Mouse (Mus musculus): Measurements from ENCODE around the gene Gimap9. TPM values are rescaled to one million over a fixed set of nuclear protein-coding genes. Genes with fewer than 3 reads are reported as not detected.

The Gimap9 gene
- polyA plus RNA-seq, 1 experiment from 2014 or later, result 1.8 TPM

GRCm38 (mm10) chr6:48720326-48720725 is 44.4 kb downstream of the Gimap9 start:
- Histone ChIP-seq H3K27ac (ENCODE audit: low read depth, low read length) (no peak overlapping the region), H3K36me3 (ENCODE audit: control insufficient read depth, insufficient read depth, low read length) (no peaks in the 10 kb centered on the region), H3K27me3 (replicated peaks; ENCODE audit: control insufficient read depth, insufficient read depth, low read length) (no peaks in the 10 kb centered on the region), H3K9ac (ENCODE audit: low read depth, low read length) (no peak overlapping the region), H3K4me2 (ENCODE audit: low read length) (no peak overlapping the region), H3K4me3 (ENCODE audit: low read length) (no peak overlapping the region), H3K4me1 (ENCODE audit: control insufficient read depth, insufficient read depth, low read depth, low read length) (no peaks in the 10 kb centered on the region), H3K9me3 (ENCODE audit: control insufficient read depth, low read length) (no peaks in the 10 kb centered on the region)
- WGBS, result 80% methylated on average over 4 of the region's 4 CpGs
- no peak for ATAC-seq

- Histone ChIP-seq H3K9ac (ENCODE audit: low read depth, low read length) (no peak overlapping the region), H3K4me1 (ENCODE audit: control insufficient read depth, insufficient read depth, low read depth, low read length) (no peaks in the 10 kb centered on the region), H3K9me3 (ENCODE audit: control insufficient read depth, low read length) (no peaks in the 10 kb centered on the region), H3K27ac (ENCODE audit: low read depth, low read length) (no peak overlapping the region), H3K36me3 (ENCODE audit: control insufficient read depth, insufficient read depth, low read length) (no peaks in the 10 kb centered on the region), H3K27me3 (replicated peaks; ENCODE audit: control insufficient read depth, insufficient read depth, low read length) (no peaks in the 10 kb centered on the region), H3K4me2 (ENCODE audit: low read length) (no peak overlapping the region), H3K4me3 (ENCODE audit: low read length) (no peak overlapping the region)
- ATAC-seq, result no peak
- 86% methylated on average over 8 of the region's 8 CpGs for WGBS
Measured at GRCm38 (mm10) chr6:48723468-48723867, 47.5 kb downstream of the Gimap9 start.

GRCm38 (mm10) chr6:48725476-48725875 is 49.5 kb downstream of the Gimap9 start:
- WGBS, result 0% methylated on average over 1 of the region's 1 CpGs
- H3K4me1 ChIP-seq (ENCODE audit: control insufficient read depth, insufficient read depth, low read depth, low read length), result no peaks in the 10 kb centered on the region
- H3K4me2 ChIP-seq (ENCODE audit: low read length), result no peak overlapping the region
- no peaks in the 10 kb centered on the region for H3K9me3 ChIP-seq (ENCODE audit: control insufficient read depth, low read length)
- H3K9ac ChIP-seq (ENCODE audit: low read depth, low read length), result no peak overlapping the region
- peak; percentile 58 for ATAC-seq
- no peak overlapping the region for H3K4me3 ChIP-seq (ENCODE audit: low read length)
- H3K27me3 ChIP-seq (replicated peaks; ENCODE audit: control insufficient read depth, insufficient read depth, low read length), result no peaks in the 10 kb centered on the region
- H3K36me3 ChIP-seq (ENCODE audit: control insufficient read depth, insufficient read depth, low read length), result no peaks in the 10 kb centered on the region
- no peak overlapping the region for H3K27ac ChIP-seq (ENCODE audit: low read depth, low read length)

GRCm38 (mm10) chr6:48727761-48728160 is 51.8 kb downstream of the Gimap9 start:
- Histone ChIP-seq H3K9me3 (ENCODE audit: control insufficient read depth, low read length) (no peaks in the 10 kb centered on the region), H3K36me3 (ENCODE audit: control insufficient read depth, insufficient read depth, low read length) (no peaks in the 10 kb centered on the region), H3K9ac (ENCODE audit: low read depth, low read length) (no peak overlapping the region), H3K27ac (ENCODE audit: low read depth, low read length) (no peak overlapping the region), H3K4me2 (ENCODE audit: low read length) (no peak overlapping the region), H3K4me1 (ENCODE audit: control insufficient read depth, insufficient read depth, low read depth, low read length) (no peaks in the 10 kb centered on the region), H3K27me3 (replicated peaks; ENCODE audit: control insufficient read depth, insufficient read depth, low read length) (no peaks in the 10 kb centered on the region), H3K4me3 (ENCODE audit: low read length) (no peak overlapping the region)
- 95% methylated on average over 5 of the region's 5 CpGs for WGBS
- ATAC-seq, result no peak

Other genes starting within 250 kb of the Gimap9 start
- 26.3 and 27.8 TPM in 2 replicates for gene Zfp467, start 230.3 kb upstream of the Gimap9 start, polyA plus RNA-seq (2015; fragmentation: Nextera tagmentation; extraction: Ambion mirVana)
- 0.22 and 0.29 TPM in 2 replicates for gene Sspo, start 227.9 kb upstream of the Gimap9 start, polyA plus RNA-seq (2015; fragmentation: Nextera tagmentation; extraction: Ambion mirVana)
- gene Atp6v0e2, start 138.5 kb upstream of the Gimap9 start, polyA plus RNA-seq (2015; fragmentation: Nextera tagmentation; extraction: Ambion mirVana), result 358 and 389 TPM in 2 replicates
- 20.7 and 29.5 TPM in 2 replicates for gene Lrrc61, start 121.3 kb upstream of the Gimap9 start, polyA plus RNA-seq (2015; fragmentation: Nextera tagmentation; extraction: Ambion mirVana)
- gene Rarres2, start 103.3 kb upstream of the Gimap9 start, polyA plus RNA-seq (2015; fragmentation: Nextera tagmentation; extraction: Ambion mirVana), result 7.8 and 8.2 TPM in 2 replicates
- gene Gm45021, start 86.5 kb upstream of the Gimap9 start, polyA plus RNA-seq (2015; fragmentation: Nextera tagmentation; extraction: Ambion mirVana), result not detected in 2 replicates
- 41.9 and 45.6 TPM in 2 replicates for gene Repin1, start 82.2 kb upstream of the Gimap9 start, polyA plus RNA-seq (2015; fragmentation: Nextera tagmentation; extraction: Ambion mirVana)
- 0.87 TPM in 1 of 2 replicates, not detected in the other for gene Gm44965, start 82.2 kb upstream of the Gimap9 start, polyA plus RNA-seq (2015; fragmentation: Nextera tagmentation; extraction: Ambion mirVana)
- gene Zfp775, start 74.1 kb upstream of the Gimap9 start, polyA plus RNA-seq (2015; fragmentation: Nextera tagmentation; extraction: Ambion mirVana), result 11.4 and 13.8 TPM in 2 replicates
- 31.7 and 34.3 TPM in 2 replicates for gene AI854703, start 49.4 kb upstream of the Gimap9 start, polyA plus RNA-seq (2015; fragmentation: Nextera tagmentation; extraction: Ambion mirVana)
- 0.59 and 0.71 TPM in 2 replicates for gene Gimap8, start 28.9 kb upstream of the Gimap9 start, polyA plus RNA-seq (2015; fragmentation: Nextera tagmentation; extraction: Ambion mirVana)
- gene Gimap4, start 8.4 kb downstream of the Gimap9 start, polyA plus RNA-seq (2015; fragmentation: Nextera tagmentation; extraction: Ambion mirVana), result 1.3 and 2.3 TPM in 2 replicates
- gene Gimap6, start 32.1 kb downstream of the Gimap9 start, polyA plus RNA-seq (2015; fragmentation: Nextera tagmentation; extraction: Ambion mirVana), result 7.5 and 8.1 TPM in 2 replicates
- gene Gm28053, start 42.5 kb downstream of the Gimap9 start, polyA plus RNA-seq (2015; fragmentation: Nextera tagmentation; extraction: Ambion mirVana), result 1.0 and 1.4 TPM in 2 replicates
- not detected in 2 replicates for gene Gimap7, start 42.5 kb downstream of the Gimap9 start, polyA plus RNA-seq (2015; fragmentation: Nextera tagmentation; extraction: Ambion mirVana)
- 4.8 and 5.7 TPM in 2 replicates for gene Gimap1, start 62.9 kb downstream of the Gimap9 start, polyA plus RNA-seq (2015; fragmentation: Nextera tagmentation; extraction: Ambion mirVana)
- 1.5 and 1.8 TPM in 2 replicates for gene Gimap5, start 70.1 kb downstream of the Gimap9 start, polyA plus RNA-seq (2015; fragmentation: Nextera tagmentation; extraction: Ambion mirVana)
- not detected in 2 replicates for gene Gimap3, start 94.7 kb downstream of the Gimap9 start, polyA plus RNA-seq (2015; fragmentation: Nextera tagmentation; extraction: Ambion mirVana)
- gene Tmem176a, start 164.8 kb downstream of the Gimap9 start, polyA plus RNA-seq (2015; fragmentation: Nextera tagmentation; extraction: Ambion mirVana), result 28.1 and 30.8 TPM in 2 replicates
- 140 and 143 TPM in 2 replicates for gene Tmem176b, start 165.4 kb downstream of the Gimap9 start, polyA plus RNA-seq (2015; fragmentation: Nextera tagmentation; extraction: Ambion mirVana)
- gene Aoc1, start 196.8 kb downstream of the Gimap9 start, polyA plus RNA-seq (2015; fragmentation: Nextera tagmentation; extraction: Ambion mirVana), result not detected in 2 replicates

All from hindbrain, embryonic 16.5 days (tissue).